Mouse (Mus musculus): ENCODE measurements around the gene Camk2b. TPM values are rescaled to one million over a fixed set of nuclear protein-coding genes. Genes with fewer than 3 reads are reported as not detected.
"Not testable (repeated sequence)": the region's sequence is repeated elsewhere in the genome, so short reads cannot be mapped to it uniquely, and the experiment has no call there.

Camk2b gene
- total RNA-seq, 4 experiments from 2014 or later, result 6.5 to 14.8 (median 10.1) TPM

DNA sequence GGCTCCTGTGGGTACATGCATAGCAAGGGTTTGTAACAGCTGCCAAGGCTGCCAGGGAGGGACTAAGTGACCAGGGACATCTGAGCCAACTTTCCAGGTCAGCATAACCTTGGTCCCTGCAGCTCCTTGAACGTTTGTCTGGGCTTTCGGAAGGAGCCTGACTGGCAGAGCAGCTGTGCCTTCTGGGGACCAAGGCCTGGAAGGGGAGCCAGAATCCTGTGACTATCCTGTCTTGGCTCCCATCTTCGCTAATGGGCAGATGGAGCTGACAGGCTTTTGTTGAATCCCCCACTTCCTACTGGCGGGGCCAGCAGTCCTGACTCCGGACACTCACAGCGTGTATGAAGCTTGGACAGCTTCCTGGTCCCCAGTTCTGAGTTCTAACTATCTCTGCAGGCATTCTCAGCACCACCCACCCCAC lies 51.1 kb downstream of the Camk2b start:
- no peak for DNase-seq (ENCODE audit: low spot score)

DNA sequence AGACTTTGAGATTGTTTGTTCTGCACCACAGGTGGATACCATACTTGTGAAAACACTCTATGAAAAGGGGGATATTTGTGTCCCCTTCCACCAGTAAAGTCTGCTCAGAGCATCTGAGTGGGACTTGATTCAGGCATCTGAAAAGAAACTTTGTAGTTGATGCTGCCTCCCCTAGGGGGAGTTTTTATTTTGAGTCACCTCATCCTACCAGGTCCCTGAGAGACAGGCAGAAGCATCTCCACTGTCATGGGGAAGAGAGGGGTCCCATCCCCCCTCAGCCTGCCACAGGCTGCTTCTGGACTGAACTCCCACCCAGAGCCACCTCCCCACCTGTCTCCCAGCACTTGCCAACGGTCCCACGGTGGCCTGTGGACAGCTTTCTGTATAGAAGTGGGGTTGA lies 52.8 kb downstream of the Camk2b start:
- no peak for DNase-seq (ENCODE audit: low spot score)

DNA sequence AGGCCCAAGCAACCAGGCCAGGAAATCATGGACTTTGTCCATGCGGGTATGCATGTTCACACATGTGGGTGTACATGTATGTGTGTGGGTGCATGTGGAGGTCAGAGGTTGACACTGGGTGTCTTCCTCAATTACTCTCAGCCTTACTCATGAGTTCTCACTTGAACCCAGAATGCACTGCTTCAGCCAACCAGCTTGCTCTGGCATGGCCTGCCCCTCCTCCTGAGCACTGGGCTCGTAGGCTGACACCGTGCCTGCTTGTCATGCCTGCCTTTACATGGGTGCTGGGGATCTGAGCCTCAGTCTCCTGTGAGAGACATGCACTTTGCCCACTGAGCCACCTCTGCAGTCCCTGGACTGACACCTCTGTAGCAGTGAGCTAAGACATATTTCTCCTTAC lies 54.3 kb downstream of the Camk2b start:
- DNase-seq (ENCODE audit: low spot score), result no peak

DNA sequence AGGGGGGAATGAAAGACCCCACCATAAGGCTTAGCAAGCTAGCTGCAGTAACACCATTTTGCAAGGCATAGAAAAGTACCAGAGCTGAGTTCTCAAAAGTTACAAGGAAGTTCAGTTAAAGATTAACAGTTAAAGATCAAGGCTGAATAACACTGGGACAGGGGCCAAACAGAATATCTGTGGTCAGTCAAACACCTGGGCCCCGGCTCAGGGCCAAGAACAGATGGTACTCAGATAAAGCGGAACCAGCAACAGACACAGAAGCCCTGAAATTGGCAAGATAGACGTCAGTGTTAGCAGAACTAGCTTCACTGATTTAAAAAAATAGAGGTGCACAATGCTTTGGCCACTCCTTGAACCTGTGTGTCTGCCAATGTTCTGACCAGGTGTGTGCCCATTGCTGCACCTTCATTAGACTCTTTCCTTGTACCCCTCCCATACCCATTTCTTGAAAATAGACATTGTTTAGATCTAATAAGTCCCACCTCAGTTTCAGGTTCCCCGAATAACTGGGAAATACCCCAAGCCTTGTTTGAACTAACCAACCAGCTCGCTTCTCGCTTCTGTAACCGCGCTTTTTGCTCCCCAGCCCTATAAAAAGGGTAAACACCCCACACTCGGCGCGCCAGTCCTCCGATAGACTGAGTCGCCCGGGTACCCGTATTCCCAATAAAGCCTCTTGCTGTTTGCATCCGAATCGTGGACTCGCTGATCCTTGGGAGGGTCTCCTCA lies 55.2 kb downstream of the Camk2b start:
- not testable (repeated sequence) for DNase-seq (ENCODE audit: low spot score)

DNA sequence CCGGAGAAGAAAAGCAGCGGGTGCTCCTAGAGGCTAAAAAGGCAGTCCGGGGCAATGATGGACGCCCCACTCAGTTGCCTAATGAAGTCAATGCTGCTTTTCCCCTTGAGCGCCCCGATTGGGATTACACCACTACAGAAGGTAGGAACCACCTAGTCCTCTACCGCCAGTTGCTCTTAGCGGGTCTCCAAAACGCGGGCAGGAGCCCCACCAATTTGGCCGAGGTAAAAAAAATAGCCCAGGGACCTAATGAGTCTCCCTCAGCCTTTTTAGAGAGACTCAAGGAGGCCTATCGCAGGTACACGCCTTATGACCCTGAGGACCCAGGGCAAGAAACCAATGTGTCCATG lies 58.4 kb downstream of the Camk2b start:
- DNase-seq (ENCODE audit: low spot score), result not testable (repeated sequence)

DNA sequence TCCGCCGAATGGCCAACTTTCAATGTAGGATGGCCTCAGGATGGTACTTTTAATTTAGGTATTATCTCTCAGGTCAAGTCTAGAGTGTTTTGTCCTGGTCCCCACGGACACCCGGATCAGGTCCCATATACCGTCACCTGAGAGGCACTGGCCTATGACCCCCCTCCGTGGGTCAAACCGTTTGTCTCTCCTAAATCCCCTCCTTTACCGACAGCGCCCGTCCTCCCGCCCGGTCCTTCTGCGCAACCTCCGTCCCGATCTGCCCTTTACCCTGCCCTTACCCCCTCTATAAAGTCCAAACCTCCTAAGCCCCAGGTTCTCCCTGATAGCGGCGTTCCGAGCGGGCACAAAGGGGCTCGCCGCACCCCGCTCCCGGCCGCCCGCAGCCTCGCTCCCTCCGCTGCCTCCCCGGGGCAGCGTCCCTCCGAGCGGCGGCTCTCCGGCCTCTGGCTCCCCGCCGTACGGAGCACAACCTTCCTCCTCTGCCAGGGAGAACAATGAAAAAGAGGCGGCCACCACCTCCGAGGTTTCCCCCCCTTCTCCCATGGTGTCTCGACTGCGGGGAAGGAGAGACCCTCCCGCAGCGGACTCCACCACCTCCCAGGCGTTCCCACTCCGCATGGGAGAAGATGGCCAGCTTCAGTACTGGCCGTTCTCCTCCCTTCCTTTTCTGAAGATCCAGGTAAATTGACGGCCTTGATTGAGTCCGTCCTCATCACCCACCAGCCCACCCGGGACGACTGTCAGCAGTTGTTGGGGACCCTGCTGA lies 59.0 kb downstream of the Camk2b start:
- DNase-seq (ENCODE audit: low spot score), result not testable (repeated sequence)

DNA sequence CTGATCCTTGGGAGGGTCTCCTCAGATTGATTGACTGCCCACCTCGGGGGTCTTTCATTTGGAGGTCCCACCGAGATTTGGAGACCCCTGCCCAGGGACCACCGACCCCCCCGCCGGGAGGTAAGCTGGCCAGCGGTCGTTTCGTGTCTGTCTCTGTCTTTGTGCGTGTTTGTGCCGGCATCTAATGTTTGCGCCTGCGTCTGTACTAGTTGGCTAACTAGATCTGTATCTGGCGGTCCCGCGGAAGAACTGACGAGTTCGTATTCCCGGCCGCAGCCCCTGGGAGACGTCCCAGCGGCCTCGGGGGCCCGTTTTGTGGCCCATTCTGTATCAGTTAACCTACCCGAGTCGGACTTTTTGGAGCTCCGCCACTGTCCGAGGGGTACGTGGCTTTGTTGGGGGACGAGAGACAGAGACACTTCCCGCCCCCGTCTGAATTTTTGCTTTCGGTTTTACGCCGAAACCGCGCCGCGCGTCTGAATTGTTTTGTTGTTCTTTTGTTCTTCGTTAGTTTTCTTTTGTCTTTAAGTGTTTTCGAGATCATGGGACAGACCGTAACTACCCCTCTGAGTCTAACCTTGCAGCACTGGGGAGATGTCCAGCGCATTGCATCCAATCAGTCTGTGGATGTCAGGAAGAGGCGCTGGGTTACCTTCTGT lies 59.7 kb downstream of the Camk2b start:
- not testable (repeated sequence) for DNase-seq (ENCODE audit: low spot score)

DNA sequence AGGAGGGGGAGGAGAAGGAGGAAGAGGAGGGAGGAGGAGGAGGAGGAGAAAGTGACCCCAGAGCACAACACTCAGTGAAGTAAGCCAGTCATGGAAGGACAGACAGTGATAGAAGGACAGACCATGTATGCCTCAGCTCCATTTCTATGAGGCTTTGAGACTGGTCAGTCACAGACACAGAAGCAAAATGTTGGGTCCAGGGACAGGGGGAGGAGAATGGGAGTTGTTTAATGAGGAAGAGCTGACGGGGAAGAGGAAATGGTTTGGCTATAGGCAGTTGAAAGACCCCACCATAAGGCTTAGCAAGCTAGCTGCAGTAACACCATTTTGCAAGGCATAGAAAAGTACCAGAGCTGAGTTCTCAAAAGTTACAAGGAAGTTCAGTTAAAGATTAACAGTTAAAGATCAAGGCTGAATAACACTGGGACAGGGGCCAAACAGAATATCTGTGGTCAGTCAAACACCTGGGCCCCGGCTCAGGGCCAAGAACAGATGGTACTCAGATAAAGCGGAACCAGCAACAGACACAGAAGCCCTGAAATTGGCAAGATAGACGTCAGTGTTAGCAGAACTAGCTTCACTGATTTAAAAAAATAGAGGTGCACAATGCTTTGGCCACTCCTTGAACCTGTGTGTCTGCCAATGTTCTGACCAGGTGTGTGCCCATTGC lies 60.7 kb downstream of the Camk2b start:
- DNase-seq (ENCODE audit: low spot score), result not testable (repeated sequence)

DNA sequence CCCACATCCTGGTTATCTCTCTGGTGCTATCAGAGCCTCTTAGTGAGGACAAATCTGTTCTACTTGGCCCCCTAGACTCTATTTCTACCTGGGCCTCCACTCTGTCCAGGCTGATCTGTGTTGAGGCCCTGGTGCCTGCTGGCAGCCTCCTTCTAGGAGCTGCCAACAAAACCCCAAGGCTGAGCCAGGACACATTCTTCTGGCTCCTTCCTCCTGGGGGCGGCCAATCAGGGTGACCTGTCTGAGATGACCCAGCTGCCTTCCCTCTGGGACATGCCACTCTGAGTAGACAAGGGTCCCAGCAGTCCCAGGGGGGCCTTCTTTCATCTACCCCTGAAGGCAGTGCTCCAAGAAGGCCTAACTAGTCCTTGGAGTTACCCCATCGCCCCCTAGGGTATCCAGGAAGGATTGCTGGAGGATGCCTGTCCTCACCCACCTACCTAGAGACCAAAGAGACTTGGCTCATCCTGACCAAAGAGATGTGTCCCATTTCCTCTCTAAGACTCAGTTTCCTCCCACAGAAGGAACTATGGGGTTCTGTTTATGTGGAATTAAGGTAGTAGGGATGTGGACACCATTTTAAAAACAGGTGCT lies 63.0 kb downstream of the Camk2b start:
- DNase-seq (ENCODE audit: low spot score), result no peak

DNA sequence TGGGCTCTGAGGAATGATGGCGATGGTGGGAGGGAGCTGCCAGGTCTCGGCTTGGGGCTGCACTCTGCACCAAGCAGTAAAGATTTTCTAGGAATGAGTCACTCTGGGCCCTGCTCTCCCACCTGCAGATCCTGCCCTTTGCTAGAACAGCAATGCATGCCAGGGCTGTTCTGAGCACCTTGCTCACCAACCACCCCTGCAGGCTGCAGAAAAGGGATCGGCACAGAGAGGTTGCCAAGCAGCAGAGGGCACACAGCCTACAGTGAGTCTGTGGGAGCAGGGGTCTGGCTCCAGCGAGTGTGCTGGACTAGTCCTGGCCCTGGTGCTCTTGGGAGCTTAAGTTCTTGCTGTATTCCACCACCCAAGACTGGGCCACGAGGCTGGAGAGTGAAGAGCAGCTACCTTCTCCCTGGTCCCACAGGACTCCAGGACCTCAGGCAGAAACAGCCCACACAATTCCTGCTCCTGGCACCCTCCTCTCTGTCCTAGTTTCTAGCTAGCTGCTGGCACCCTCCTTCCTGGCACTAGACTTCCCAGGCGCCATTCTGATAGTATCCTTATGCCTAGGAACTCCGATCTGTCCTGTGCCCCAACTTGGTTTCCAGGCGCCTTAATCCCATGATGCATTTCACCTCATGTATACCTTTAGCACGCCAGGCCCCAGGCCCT lies 64.0 kb downstream of the Camk2b start:
- DNase-seq (ENCODE audit: low spot score), result no peak

DNA sequence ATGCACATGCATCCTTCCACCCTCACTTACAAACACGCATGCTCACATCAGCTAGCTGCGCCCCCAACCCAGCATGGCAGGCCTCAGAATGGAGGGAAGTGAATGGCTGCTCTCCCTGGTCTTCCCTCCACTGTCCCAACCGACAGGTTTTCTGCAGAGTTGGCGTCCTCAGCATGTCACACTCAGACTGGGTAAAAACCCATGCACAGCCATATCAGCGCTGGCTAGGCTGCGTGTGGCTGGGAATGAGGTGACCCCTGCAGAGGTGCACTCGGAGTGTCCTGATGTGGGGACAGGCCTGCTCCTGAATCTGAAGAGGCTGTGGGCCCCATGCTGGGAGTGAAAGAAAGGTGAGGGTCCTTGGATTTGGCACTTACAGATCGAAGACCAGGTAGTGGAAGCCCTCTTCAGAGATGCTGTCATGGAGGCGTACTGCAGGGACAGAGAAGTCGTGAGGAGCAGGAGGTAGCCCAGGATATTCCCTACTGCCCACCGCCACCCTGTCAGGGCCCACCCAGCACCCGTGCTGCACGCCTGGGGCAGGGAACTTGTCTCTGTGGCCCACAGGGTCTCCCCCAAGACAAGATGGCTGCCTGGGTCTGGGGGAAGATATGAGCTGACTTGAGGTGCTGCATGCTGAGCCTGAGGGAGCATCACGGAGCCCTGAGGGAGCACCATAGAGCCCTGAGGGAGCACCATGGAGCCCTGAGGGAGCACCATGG lies 65.0 kb downstream of the Camk2b start:
- no peak for DNase-seq (ENCODE audit: low spot score)

DNA sequence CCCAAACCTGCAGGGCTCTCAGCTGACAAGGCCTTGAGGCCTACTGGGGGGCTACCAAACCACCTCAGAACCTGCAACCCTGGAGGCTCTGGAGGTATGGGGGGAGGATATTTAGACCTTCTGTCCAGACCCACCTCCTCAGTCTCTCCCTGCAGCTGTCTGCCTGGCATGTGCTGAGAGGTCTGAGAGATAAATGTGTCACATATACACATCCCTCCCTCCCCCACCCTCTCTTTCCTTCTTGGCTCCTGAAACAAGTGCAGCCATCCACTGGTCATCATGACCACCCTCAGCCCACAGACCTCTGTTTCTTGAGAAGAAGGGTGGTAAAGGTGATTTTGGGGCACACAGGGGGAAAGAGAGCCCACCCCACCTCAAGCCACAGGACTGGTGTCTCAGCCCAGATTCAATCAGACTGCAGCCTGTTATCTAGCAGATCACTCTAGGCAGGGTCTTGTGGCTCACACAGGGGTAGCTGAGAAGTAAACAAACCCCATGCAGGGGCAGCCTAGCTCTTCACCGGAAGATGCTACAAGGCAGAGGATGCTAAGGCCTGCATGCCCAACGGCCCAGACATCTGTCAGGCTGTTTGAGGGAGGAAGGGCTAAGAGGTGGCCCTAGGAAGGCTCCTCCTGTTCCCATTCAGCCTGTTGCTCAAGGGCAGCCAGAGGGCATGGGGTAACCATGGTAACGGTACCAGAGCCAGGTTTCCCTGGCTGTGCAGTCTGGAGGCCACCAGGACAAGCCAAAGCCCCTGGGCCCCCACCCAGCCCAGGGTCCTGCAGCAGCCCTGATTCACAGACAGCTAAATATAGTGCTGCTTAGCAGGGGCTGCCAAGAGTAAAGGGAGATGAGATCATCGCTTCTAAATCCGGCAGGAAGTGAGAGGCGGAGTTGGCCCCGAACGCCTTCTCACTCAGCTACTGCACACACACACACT lies 66.1 kb downstream of the Camk2b start:
- DNase-seq (ENCODE audit: low spot score), result peak; percentile 90

DNA sequence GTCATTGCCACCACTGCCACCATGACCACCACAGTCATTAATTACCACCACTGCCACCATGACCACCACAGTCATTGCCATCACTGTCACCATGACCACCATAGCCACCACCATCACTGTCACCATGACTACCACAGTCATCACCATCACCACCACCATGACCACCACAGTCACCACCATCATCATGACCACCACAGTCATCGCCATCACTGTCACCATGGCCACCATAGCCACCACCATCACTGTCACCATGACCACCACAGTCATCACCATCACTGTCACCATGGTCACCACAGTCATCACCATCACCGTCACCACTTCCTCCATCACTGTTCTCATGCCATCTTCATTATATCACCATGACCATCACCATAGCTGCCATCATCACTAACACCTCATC lies 67.7 kb downstream of the Camk2b start:
- DNase-seq (ENCODE audit: low spot score), result no peak

DNA sequence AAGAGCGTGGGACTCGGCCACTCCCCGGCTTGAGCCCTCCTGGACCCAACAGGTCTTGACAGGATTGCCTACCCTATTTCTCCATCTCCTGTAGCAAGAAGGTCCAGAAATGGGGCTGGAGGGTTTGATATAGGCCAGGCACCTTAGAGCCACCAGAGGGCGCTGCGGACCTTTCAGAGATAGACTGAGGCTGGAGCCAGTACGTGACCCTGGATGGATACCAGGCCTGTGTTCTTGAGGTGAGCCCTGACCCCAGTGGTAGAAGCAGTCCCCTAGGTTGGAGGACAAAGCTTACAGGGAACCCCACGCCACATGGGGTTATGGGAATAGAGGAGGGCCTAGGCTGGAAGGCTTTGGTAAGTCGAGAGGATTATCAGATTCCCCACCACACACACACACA lies 70.2 kb downstream of the Camk2b start:
- peak; percentile 88 for DNase-seq (ENCODE audit: low spot score)

DNA sequence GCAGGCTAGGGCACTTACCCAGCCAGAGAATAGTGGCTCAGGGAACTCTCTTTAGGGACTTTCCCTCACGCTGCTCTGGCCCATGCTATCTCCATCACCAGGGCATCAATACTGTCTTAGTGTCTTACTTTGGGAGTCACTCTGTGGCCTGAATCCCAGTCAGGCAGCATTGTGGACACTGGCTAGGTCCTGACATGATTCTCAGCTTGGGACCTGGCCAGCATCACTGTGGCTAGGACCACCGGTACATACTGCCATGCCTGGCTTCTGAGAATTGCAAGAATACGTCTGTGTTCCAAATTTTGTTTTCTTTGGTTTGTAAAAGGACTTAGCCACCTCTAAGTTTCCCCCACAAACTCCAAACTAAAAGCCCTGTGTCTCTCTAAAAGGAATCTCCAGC lies 71.3 kb downstream of the Camk2b start:
- no peak for DNase-seq (ENCODE audit: low spot score)

DNA sequence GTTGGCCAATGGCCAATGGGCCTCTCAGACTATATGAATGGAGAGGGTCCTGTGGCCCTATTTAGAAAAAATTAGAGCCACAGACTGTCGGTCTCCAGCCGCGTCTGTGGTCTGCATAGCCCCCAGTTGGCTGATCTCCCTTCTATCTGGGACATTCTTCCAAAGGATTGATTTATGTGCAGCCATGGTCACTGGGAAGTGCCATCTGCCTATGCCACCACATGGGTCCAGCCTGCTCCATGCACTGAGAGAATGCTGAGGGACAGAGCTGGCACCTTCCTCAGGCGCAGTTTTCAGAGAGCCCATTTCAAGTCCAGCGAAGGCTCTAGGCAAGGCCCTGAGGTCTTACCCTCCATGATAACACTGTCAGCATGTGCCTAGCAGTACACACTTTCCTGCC lies 72.0 kb downstream of the Camk2b start:
- no peak for DNase-seq (ENCODE audit: low spot score)

DNA sequence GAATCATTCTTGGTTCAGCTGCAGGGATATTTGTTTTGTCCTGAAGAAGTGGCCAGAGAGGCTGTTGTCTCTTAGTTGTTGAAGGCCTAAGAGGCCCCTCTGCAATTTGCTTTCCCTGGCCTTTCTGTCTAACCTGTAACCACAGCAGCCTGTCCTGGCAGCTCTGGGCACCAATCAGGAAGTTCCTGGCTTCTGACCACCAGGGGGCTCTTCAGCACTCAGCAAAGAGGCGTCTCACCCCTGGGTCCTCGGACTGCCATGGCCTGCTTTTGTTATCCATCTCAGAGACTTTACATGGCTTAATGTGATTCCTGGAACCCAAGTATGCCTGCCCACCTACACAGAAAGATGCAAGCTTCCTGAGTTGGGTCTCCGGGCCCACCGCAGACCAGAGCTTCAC lies 75.3 kb downstream of the Camk2b start:
- no peak for DNase-seq (ENCODE audit: low spot score)

DNA sequence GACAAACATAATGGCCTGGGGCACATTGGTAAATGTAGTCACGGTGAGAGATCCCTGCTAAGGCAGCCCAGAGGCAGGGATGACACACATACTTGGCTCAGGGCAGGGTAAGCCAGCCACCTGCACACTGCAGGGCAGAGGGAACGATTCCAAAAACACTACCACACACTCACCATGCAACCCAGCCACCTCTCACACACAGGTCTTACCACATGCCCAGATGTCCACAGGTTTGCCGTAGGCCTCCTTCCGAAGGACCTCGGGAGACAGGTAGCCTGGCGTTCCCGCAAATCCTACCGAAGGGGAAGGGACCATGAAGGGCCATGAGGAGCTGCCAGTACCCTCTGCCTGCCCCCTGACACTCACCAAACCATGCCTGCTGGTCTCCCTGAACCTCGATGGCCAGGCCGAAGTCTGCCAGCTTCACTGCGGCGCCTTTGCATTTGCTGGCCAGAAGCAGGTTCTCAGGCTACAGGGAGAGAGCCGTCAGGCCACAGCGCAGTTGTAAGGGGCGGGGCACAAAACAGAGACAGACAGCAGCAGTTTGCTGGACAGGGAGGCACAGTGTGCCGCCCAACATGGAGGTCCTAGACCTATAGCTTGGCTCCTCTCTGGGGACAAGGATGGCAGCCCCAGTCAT lies 76.1 kb downstream of the Camk2b start:
- DNase-seq (ENCODE audit: low spot score), result no peak

DNA sequence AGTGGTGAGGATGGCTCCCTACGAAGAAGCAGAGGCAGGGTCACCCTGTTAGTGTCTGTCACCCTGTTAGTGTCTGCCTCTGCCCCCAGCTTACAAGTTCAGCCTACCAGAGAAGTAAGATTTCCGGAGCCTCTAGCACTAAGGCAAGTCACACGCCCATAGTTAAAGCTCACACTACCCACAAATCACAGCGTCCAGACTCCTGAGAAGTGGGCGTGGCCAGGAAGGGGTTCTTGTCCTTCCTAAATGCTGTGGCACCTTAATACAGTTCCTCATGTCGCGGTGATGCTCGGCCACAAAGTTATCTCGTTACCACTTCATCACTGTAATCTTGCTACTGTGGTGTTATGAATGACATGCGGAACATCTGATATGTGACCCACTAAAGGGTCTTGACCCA lies 78.0 kb downstream of the Camk2b start:
- DNase-seq (ENCODE audit: low spot score), result no peak
